Mouse (Mus musculus): Measurements from ENCODE around the gene M6pr. TPM values are rescaled to one million over a fixed set of nuclear protein-coding genes. Genes with fewer than 3 reads are reported as not detected.

The M6pr gene
- total RNA-seq, 1 experiment from 2014 or later = 328 TPM

DNA sequence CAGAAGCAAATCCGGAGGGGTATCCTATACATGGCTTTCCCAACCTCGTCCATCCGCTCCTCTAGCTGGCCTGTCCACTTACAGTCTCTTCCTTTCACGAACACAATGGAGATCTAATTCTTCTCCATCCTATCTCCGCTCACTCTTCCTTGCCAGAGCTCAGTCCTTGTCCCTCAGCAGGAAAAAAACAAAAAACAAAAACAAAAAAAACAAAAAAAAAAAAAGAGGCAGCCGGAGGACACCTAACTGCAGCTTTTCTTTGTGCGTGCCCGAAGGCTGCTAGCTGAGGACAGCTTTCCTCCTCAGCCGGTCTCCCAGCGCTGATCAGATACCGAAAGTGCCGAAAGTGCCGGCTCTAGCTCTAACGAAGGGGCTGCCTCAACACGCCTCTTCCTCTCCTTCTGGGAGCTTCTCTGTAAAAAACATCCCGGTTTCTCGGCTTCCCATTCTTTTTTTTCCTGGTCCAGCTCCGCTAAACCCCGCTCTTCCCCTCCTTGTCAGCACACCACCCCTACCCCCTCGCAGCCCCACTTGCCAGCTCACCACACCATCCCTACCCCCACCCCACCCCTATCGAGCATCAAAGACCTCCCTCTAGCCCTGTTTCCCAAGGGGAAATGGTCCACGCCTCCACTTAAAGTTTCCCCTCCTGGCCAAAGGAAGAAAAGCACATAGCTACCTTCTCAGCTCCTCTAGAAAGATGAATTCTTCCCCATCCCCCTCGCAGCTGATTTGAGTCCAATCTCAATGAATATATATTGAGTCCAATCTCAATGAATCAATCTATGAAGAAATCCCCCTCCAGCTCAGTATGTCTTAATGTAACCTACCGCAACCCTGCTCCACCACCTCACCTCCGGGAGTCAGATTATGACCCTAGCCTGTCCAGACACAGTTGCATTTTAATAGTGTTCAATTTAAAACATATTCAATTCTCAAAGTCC lies 11.0 kb upstream of the M6pr start:
- peak; percentile 62 for ATAC-seq (replicated peaks; ENCODE audit: low read depth, poor library complexity, severe bottlenecking)

- ATAC-seq (replicated peaks; ENCODE audit: low read depth, poor library complexity, severe bottlenecking) = no peak
Measured at GRCm38 (mm10) chr6:122298223-122298609, 10.3 kb upstream of the M6pr start.

DNA sequence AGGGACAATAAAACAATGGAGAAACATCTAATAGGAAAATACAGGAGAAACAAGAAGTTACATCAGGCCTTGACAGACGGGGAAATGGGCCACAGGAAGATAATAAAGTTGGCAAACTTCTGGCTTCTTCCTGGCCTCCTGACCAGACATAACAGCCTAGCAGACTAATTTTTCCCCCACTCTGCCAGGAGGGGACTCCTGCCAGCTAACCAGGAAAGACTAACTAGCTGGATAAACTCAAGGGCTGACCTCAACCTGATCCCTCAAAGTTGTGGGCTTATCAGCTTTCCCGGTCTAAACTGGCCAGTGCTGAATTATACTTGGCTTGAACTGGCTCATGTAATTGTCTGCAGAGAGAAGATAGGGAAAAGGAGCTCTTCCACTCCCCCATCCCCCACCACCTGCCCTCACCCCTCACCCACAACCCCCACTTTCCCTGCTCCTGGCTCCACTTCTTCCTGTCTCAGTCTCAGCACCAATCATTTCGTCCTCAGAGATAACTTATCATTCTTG lies 8.8 kb upstream of the M6pr start:
- peak; percentile 40 for ATAC-seq (replicated peaks; ENCODE audit: low read depth, poor library complexity, severe bottlenecking)

DNA sequence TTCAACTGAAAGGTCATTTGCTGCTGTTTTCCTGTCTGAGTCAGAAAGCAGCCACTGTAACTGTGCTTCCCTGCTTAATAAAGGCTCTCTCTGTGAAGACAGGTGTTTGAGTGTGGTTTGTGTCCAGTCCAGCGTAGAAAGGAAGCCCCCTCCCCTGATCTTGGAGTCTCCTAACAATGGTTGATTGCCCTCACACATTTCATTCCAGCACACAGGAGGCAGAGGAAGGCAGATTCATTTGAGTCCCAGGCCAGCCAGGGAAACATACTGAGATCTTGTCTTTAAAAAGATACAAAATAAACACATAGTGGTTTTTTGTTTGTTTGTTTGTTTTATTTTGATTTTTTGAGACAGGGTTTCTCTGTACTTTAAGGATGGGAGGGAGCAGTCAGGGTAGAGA lies 6.4 kb upstream of the M6pr start:
- ATAC-seq (replicated peaks; ENCODE audit: low read depth, poor library complexity, severe bottlenecking) = no peak

DNA sequence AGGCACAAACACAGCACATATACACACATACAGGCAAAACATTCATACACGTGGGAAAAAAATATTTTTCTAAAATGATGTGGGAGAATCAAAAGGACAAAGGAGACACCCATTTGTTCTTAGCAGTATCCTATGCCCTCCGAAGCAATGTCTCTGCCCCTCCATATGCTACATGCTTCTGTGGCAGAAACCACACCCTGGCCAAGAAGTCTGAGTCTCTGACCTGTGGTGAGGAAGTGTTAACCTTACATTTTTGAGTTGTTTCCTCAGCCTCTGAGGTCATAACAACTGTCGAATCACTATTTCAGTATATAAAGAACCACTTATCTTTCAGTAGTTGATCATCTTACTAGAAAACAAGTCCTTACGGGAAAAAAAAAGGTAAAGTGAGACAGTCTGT lies 5.9 kb upstream of the M6pr start:
- 0 out of 2 replicates have a peak, but pooled peaks have one; percentile 16 for ATAC-seq (replicated peaks; ENCODE audit: low read depth, poor library complexity, severe bottlenecking)

GRCm38 (mm10) chr6:122303526-122303925 lies 5.0 kb upstream of the M6pr start:
- ATAC-seq (replicated peaks; ENCODE audit: low read depth, poor library complexity, severe bottlenecking) = no peak

DNA sequence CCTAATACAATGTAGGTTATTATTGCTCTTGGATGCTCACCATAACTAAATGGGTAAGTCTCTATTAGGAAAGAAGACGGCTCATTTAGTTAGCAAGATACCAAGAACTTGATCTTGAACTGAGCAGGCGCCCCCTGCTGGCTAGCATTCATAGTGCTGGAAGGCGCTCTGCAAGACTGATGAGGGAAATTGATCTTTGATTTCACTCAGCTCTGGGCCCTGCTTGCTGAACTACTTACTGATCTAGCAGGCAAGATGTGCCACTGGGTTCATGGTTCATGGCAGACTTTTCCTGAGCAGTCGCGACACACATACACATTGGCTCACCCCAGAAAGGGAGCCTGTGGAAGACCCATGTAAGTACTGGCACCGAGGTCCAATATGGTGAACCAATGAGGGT lies 4.2 kb upstream of the M6pr start:
- no peak for ATAC-seq (replicated peaks; ENCODE audit: low read depth, poor library complexity, severe bottlenecking)

GRCm38 (mm10) chr6:122304790-122305555 lies 3.5 kb upstream of the M6pr start:
- no peak for ATAC-seq (replicated peaks; ENCODE audit: low read depth, poor library complexity, severe bottlenecking)

- no peak for ATAC-seq (replicated peaks; ENCODE audit: low read depth, poor library complexity, severe bottlenecking)
Measured at GRCm38 (mm10) chr6:122306707-122307106, 1.8 kb upstream of the M6pr start.

- no peak for ATAC-seq (replicated peaks; ENCODE audit: low read depth, poor library complexity, severe bottlenecking)
Measured at GRCm38 (mm10) chr6:122308136-122308504, 400 bp upstream of the M6pr start.

DNA sequence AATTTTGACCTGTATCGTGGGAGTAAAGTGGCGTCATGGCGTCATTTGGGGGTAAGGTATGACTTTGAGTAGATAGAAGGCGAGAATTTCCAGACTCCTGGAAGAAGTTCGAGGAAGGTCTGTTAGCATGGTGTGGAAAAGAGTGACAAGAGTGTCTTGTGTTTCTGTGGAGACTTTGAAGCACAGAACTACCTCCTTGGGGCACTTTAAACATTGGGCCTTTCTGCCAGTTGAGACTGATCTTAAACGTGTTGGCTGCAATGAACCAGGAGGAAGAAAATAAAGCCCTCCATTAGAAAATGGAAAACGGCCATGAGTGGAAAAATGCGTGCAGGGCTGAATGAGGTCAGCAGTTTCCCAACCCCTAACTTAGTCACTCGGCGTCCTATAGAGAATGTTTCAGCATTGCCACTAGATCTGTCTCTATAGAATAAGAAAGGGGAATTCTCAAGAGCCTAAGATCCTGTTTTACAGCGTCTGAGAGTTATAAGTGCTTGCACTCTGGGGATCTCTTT lies 983 bp downstream of the M6pr start:
- peak; percentile 8 for ATAC-seq (replicated peaks; ENCODE audit: low read depth, poor library complexity, severe bottlenecking)

- ATAC-seq (replicated peaks; ENCODE audit: low read depth, poor library complexity, severe bottlenecking) = no peak
Measured at GRCm38 (mm10) chr6:122310187-122310820, 1.8 kb downstream of the M6pr start.

DNA sequence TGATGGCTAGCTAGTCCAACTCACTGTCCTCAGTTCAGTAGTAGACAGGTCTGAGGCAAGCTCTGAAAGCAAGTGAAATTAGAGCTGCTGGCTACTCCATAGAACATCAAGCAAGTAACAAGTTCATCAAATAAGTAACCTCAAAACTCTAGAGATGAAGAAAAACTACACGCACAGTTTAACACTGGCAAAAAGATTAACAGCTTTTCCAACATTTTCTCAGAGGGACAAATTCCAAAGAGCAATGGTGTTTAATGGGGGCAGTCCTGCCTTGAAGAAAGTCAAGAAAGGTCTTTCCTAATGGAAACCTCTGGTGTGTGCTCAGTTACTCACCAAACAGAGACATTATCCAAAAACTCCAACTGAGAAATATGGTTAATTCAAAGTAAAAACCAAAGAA lies 10.2 kb downstream of the M6pr start:
- ATAC-seq (replicated peaks; ENCODE audit: low read depth, poor library complexity, severe bottlenecking) = no peak

GRCm38 (mm10) chr6:122325361-122325975 lies 16.9 kb downstream of the M6pr start:
- ATAC-seq (replicated peaks; ENCODE audit: low read depth, poor library complexity, severe bottlenecking) = no peak

- no peak for ATAC-seq (replicated peaks; ENCODE audit: low read depth, poor library complexity, severe bottlenecking)
Measured at GRCm38 (mm10) chr6:122333081-122333612, 24.6 kb downstream of the M6pr start.

GRCm38 (mm10) chr6:122334786-122335340 lies 26.3 kb downstream of the M6pr start:
- ATAC-seq (replicated peaks; ENCODE audit: low read depth, poor library complexity, severe bottlenecking) = no peak

- ATAC-seq (replicated peaks; ENCODE audit: low read depth, poor library complexity, severe bottlenecking) = no peak
Measured at GRCm38 (mm10) chr6:122337546-122337945, 29.0 kb downstream of the M6pr start.

GRCm38 (mm10) chr6:122339047-122339647 lies 30.6 kb downstream of the M6pr start:
- ATAC-seq (replicated peaks; ENCODE audit: low read depth, poor library complexity, severe bottlenecking) = peak; percentile 71
